Mouse (Mus musculus) MEL-GATA-1-ER (cell line): ENCODE data around the gene Med25.
A peak's percentile ranks its signal among the peaks of the same experiment; 100 is the strongest.

Experiments
- DNase-seq: peaks from one replicate; pipeline ENCODE4 v3.0.0-alpha.2; 2012; ENCODE audit warnings: low read depth; ENCODE audit errors: extremely low read depth

Med25 gene

DNA sequence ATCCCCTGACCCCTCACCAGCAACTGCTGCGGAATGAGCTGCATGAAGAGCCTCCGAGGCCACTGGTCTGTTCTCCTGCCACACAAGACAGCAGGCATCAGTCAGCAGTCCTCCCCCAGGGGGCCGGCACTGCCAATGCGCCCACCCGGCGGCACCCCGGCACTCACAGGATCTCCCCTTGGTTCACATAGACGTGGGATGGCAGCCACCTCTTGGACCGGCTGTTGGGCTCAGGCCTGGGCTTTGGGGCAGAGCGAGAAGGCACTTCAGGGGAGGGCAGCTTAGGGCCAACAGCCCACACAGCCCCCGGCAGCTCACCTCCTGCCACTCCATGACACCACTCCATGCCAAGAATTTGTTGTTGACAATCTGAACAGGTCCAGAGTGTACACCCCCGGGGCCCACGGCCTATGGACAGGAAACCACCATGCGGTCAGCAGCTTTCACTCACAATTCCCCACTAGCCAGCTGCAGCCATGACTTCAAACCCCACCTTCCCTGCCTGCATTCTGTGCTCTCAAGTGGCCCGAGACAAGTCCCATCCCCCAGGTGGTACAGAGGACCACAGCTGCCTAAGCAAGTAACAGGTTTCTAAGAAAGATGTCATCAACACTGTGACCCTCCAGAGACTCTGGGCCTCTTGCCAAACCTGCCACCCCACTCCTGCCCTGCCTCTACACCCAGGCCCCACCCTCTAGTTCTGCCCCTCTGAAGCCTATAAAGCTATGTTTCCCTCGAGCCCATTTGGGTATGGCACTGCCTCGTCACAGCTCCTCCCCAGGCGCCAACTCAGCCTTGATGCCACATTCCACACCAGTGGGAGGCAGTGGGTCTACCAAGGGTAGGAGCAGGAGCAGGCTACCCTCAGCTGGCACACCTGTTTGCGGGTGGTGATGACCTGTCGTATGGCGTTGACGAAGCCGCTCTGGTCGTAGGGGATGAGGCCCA lies 27.6 kb downstream of the Med25 start:
- no peak for DNase-seq

DNA sequence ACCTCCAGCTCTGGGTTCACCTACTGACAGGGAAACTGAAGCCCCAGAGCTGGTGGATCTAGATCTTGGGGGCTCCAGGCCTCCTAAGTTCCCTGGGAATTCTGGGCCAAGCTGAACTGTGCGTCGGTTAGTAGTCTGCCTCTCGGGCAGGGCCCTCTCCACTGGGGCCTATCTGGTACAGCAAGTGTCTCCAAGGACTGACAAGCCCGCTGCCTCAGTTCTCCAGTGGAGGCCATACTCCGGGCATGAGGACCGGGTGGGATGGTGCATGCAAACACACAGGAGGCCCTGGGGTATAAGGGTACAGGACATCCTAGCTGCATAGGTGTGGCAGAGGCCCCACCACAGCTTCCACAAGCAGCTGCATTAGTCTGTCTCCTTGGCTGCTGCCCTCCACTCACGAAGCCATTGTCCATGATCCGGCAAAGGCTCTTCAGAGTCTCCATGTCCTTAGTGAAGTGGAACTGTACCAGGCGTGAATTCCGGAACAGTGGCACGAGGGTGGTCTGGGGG lies 28.5 kb downstream of the Med25 start:
- no peak for DNase-seq

DNA sequence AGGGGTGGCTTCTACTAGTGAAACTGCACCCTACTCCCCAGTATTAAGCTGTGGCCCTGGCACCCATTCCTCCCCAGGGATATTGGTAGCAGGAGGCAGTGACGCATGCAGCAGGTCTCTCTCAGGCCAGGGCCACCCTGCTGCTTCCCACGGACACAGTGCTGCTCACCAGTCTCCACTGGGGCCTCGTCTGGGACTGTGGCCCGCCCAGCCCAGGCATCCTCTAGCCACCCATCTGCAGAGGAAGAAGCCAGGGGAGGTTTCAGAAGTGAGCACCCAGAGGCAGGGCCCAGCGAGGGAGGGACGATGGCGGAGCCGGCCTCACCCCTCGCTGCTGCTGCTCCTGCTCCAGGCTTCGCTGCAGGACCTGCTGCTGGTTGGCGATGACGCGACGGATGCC lies 29.3 kb downstream of the Med25 start:
- no peak for DNase-seq

GRCm38 (mm10) chr7:44862434-44862833 lies 30.1 kb downstream of the Med25 start:
- no peak for DNase-seq

DNA sequence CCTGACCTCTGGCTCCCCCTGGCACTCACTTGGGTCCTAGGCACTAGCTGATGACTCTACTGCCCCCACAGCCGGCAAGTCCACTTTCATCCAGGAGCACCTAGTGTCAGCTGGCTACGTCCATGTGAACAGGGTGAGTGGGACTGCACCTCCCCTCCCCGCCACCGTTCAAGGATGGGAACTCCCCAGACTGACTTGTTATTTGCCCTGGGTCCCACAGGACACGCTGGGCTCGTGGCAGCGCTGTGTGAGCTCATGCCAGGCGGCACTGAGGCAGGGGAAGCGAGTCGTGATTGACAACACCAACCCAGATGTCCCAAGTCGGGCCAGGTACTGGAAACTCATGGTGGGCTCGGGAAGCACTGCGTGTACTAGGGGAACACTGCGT lies 31.1 kb downstream of the Med25 start:
- DNase-seq: no peak

GRCm38 (mm10) chr7:44860576-44861428 lies 31.7 kb downstream of the Med25 start:
- no peak for DNase-seq

GRCm38 (mm10) chr7:44859896-44860295 lies 32.6 kb downstream of the Med25 start:
- DNase-seq: no peak

GRCm38 (mm10) chr7:44857905-44858304 lies 34.6 kb downstream of the Med25 start:
- DNase-seq: peak; percentile 68

GRCm38 (mm10) chr7:44857042-44857552 lies 35.4 kb downstream of the Med25 start, which contains the start of gene Pnkp:
TSS of gene Pnkp (plus strand) at chr7:44857139.
- peak; percentile 88 for DNase-seq

- DNase-seq: peak; percentile 67
Measured at GRCm38 (mm10) chr7:44856265-44856916, 36.1 kb downstream of the Med25 start.

DNA sequence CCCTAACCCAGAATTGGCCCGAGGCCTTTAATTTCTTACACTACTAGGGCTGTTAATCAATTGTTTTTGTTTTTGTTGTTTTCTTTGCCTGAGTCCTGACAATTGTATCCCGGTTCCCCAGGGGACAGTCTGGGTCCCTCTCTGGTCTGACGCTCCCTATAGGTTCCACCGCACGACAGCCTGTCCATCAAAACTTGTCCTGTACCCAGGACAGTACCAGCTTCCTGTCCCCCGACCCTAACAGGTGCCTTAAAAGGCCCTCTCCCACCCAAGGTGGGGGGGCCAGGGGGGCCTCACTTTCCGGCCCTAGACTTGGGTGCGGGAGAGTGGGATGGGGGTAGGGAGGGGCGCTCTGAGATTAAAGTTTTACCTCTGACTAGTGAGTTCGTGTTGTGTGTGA lies 37.5 kb downstream of the Med25 start:
- no peak for DNase-seq

DNA sequence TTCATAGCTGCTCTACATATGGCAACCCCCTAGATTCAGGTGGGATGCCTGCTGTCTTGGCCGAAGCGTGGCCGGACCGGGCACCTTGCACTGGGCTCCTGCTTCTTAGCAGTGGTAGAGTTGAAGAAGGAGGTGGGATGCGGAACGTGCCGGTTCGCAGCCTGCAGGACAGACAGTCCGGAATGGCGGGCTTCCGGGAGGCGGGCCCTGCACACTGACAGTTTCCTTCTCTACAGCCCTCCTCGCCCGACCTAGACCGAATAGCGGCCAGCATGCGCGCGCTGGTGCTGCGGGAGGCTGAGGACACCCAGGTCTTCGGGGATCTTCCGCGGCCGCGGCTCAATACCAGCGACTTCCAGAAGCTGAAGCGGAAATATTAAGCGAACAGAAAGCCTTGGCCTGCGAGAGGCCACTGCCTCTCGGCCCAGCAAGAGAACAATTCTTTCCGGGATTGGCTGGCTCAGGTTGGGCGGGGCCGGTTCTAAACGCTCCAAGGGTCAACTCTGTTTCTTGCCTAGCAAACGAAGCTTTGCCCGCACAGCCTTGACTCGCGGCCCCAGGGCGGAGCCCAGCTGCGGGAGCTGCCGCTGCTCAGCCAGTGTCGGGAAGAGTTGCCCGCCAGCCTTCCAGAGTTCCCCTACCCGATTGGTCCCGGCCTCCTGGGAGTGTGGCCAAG lies 38.0 kb downstream of the Med25 start:
- no peak for DNase-seq

DNA sequence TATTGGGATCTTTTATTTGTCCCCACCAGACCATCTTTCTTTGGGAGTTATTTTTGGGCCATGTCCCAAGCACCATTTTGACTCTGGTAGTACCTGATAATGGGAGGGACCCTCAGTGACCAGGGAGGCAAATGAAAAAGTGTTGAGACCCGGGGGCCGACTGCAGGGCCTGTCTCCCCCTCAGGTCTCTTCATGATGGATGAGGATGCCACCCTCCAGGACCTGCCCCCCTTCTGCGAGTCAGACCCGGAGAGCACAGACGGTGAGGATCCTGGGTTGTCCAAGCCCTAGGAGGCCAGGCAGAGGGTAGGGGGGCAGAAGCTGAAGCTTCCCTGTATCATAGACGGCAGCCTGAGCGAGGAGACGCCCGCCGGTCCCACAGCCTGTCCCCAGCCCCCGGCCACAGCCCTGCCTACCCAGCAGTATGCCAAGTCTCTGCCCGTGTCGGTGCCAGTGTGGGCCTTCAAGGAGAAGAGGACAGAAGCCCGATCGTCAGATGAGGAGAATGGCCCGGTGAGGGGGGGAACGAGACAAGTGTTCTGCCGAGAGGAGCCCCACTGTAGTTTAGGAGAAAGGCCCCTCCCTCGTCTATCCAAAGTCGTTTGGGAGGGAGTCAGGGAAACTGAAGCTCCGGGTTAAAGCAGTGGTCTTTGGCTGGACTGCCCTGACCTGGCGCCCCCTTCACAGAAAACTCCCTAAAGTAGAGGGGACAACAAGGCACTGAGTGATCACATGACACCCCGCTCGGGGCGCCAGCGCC lies 38.7 kb downstream of the Med25 start:
- no peak for DNase-seq

DNA sequence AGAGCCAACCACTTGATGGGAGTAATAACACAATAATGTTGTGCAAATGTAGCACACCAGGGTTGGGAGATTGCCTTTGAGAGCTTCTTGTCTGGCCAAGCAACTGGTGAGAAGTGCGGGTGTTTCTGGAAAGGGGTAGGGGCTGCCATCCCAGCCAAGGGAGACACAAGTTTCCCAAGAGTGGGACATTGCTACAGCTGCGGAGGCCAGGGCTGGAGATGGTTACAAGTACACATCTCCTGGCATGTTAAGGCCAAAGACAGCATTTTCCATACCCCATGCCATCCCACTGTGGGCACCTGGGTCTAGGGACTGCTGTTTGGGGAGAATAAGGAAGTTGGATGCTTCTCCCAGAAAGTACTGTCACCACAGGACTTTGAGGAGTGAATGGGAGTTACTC lies 39.4 kb downstream of the Med25 start:
- no peak for DNase-seq

GRCm38 (mm10) chr7:44852259-44853027 lies 40.1 kb downstream of the Med25 start:
- DNase-seq: no peak

- no peak for DNase-seq
Measured at GRCm38 (mm10) chr7:44851625-44852234, 40.8 kb downstream of the Med25 start.

DNA sequence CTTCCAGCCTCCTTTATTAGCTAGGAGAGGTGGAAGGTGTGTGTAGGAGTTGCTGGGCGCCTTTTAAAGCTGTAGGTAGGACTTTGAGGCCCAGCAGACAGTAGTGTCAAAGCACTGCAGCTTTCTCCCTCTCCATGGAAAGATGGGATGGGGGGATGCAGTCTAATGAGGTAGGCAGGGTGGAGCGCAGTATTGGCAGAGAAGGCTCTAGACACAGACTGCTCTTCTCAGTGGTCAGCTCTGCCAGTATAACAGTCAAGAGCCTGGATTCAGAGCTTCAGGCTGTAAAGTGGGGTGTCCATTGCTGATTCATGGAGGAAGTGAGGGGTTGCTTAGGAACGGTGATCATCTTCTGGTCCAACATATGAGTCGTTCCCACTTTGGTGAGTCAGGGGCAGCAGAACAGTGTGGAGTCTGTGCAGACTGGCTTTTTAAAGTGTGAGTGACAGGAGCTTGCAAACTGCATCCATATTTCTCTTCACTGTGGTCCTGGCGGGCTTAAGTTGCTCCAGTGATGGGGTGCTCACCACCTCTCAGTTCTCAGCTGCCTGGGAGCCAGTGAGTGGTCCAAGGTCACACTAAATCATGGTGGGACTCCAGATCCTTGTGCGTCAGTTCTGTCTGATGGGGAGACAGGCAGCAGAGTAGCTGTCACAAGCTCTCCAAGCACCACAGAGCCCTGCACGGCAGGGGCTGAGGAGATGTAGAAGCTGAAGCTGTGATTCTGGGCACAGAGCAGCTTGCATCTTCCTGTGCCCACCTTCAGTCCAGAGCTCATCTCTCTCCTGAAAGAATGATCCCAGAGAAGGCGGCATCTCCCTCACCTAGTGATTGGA lies 41.5 kb downstream of the Med25 start:
- no peak for DNase-seq

DNA sequence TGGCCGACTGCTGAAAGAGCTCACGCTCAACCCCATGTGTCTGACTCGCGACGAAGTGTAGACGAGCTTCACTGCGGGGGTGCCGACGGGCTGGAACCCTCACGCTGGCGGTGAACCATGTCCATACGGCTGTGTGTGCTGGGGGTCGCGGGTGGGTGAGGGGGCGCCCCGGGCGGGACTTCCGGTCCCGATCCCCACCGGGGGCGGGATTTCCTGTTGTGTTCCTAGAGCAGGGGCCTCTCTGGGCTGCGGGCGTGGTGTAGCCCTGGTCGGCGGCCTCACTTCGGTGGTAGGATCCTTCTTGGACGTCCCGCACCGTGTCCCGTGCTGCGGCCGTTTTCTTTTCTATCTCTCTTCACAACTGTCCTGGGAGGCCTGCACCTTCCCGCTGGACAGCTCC lies 42.4 kb downstream of the Med25 start:
- DNase-seq: no peak
